Mouse (Mus musculus) olfactory bulb, adult 2 months (tissue): ENCODE measurements around the gene 1700025G04Rik.

Source experiments
- CTCF ChIP-seq: fragments of 200-500 bp; IDR thresholded peaks from 2 replicates; pipeline ENCODE4 v1.5.1; 2012; ENCODE audit warnings: low read depth, mild to moderate bottlenecking, low read length, moderate library complexity; ENCODE audit not compliant: insufficient read depth
- POLR2A ChIP-seq: fragments of 200-500 bp; IDR thresholded peaks from 2 replicates; pipeline ENCODE4 v1.6.1; 2012; ENCODE audit warnings: mild to moderate bottlenecking, low read depth, low read length, moderate library complexity; ENCODE audit not compliant: insufficient read depth

- TF ChIP-seq CTCF: no peak
- no peak for TF ChIP-seq POLR2A
These were observed 163.8 kb downstream of the 1700025G04Rik start for GRCm38 (mm10) chr1:151926141-151926540.
